Mouse (Mus musculus): ENCODE measurements around the gene Fbxw5.

Fbxw5 gene

GRCm38 (mm10) chr2:25500576-25501405, at the start of gene Fbxw5:
TSS of gene Fbxw5 (plus strand) at chr2:25500750.
- in situ Hi-C loops (cut with MboI; ENCODE audit: low sequenced_read_pairs), result no loop called here

GRCm38 (mm10) chr2:25450853-25451647, 49.5 kb upstream of the Fbxw5 start:
- in situ Hi-C loops (cut with MboI; ENCODE audit: low sequenced_read_pairs), result no loop called here

GRCm38 (mm10) chr2:25452951-25453350, 47.6 kb upstream of the Fbxw5 start:
- in situ Hi-C loops (cut with MboI; ENCODE audit: low sequenced_read_pairs), result no loop called here

- in situ Hi-C loops (cut with MboI; ENCODE audit: low sequenced_read_pairs), result no loop called here
These were observed 44.2 kb upstream of the Fbxw5 start, which contains the start of gene Clic3 for GRCm38 (mm10) chr2:25456205-25456953. TSS of gene Clic3 (plus strand) at chr2:25456838.

GRCm38 (mm10) chr2:25457022-25457896, 43.3 kb upstream of the Fbxw5 start:
- in situ Hi-C loops (cut with MboI; ENCODE audit: low sequenced_read_pairs), result no loop called here

- in situ Hi-C loops (cut with MboI; ENCODE audit: low sequenced_read_pairs), result no loop called here
These were observed 41.6 kb upstream of the Fbxw5 start for GRCm38 (mm10) chr2:25458911-25459310.

- in situ Hi-C loops (cut with MboI; ENCODE audit: low sequenced_read_pairs), result no loop called here
These were observed 40.4 kb upstream of the Fbxw5 start for GRCm38 (mm10) chr2:25460135-25460534.

- in situ Hi-C loops (cut with MboI; ENCODE audit: low sequenced_read_pairs), result no loop called here
These were observed 39.8 kb upstream of the Fbxw5 start, which contains the start of gene Paxx for GRCm38 (mm10) chr2:25460551-25461309. TSS of gene Paxx (minus strand) at chr2:25461094.

- in situ Hi-C loops (cut with MboI; ENCODE audit: low sequenced_read_pairs), result no loop called here
These were observed 39.1 kb upstream of the Fbxw5 start for GRCm38 (mm10) chr2:25461407-25461806.

- in situ Hi-C loops (cut with MboI; ENCODE audit: low sequenced_read_pairs), result no loop called here
These were observed 36.9 kb upstream of the Fbxw5 start for GRCm38 (mm10) chr2:25463630-25464029.

- in situ Hi-C loops (cut with MboI; ENCODE audit: low sequenced_read_pairs), result no loop called here
These were observed 35.3 kb upstream of the Fbxw5 start for GRCm38 (mm10) chr2:25465256-25465655.

- in situ Hi-C loops (cut with MboI; ENCODE audit: low sequenced_read_pairs), result no loop called here
These were observed 34.5 kb upstream of the Fbxw5 start for GRCm38 (mm10) chr2:25465816-25466635.

- in situ Hi-C loops (cut with MboI; ENCODE audit: low sequenced_read_pairs), result no loop called here
These were observed 32.8 kb upstream of the Fbxw5 start for GRCm38 (mm10) chr2:25467606-25468303.

GRCm38 (mm10) chr2:25468962-25469915, 31.3 kb upstream of the Fbxw5 start:
- in situ Hi-C loops (cut with MboI; ENCODE audit: low sequenced_read_pairs), result no loop called here

- in situ Hi-C loops (cut with MboI; ENCODE audit: low sequenced_read_pairs), result no loop called here
These were observed 30.6 kb upstream of the Fbxw5 start, which contains the start of gene Ptgds for GRCm38 (mm10) chr2:25469969-25470368. TSS of gene Ptgds (minus strand) at chr2:25470046.

GRCm38 (mm10) chr2:25472550-25472949, 28.0 kb upstream of the Fbxw5 start:
- in situ Hi-C loops (cut with MboI; ENCODE audit: low sequenced_read_pairs), result no loop called here

- in situ Hi-C loops (cut with MboI; ENCODE audit: low sequenced_read_pairs), result no loop called here
These were observed 23.0 kb upstream of the Fbxw5 start for GRCm38 (mm10) chr2:25477541-25477940.
